Mouse (Mus musculus): Measurements from ENCODE around the gene Gpc5.

Gpc5 gene

DNA sequence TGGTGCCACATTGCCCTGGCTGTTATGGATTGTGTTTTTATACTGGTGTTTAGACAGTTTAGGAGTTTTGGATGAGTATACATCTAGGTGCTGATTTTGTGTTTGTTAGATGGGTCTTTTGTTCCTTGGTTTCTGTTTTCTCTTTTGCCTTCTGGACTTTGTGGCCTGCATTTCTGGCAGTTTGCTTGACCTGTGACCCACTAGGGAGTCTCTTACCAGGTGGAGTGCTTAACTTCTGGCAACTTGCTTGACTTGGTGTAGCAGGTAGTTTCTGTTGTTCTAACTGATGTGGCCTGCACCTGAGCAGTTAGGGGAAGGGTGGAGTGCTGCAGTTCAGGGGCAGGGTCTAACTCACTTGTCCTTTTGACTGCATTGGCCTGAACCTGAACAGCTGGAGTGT, 14.3 kb downstream of the Gpc5 start:
- DNase-seq (ENCODE audit: low spot score in 2 of 2): no peak

DNA sequence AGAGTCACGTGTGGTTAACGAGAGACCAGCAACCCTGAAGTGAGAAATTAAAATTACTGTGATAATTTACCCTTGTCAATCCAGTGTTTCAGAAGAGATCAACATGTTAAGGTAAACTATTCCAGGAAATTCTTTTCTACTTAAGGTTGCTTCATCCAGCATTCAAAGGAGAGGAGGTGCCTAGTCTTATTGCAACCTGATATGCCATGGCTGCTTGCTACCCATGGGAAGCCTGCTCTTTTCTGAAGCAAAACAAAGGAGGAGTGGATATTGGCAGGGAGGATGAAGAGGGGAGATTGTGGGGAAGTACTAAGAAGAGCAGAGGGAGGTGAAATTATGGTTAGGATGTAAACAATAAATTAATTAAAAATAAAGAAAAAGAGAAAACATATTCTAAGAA, 15.5 kb downstream of the Gpc5 start:
- no peak for DNase-seq (ENCODE audit: low spot score in 2 of 2)

DNA sequence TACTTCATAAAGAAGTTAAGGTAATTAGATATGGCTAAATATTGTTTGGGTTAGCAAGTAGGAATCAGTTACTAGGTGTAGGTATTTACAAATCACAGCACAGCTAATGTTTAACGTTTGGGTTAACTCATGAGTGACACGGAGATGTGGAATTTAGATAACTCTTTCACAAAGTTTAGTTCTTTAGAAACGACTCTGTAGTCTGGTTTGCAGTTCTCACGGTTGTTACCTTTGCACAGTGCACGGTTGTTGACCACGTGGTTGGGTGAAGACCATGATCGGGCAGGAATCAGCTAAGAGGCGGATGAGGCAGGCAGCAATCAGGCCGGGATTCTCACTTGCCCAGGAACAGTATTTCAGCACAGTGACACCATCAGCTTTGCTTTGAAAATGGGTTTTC, 26.6 kb downstream of the Gpc5 start:
- no peak for DNase-seq (ENCODE audit: low spot score in 2 of 2)

DNA sequence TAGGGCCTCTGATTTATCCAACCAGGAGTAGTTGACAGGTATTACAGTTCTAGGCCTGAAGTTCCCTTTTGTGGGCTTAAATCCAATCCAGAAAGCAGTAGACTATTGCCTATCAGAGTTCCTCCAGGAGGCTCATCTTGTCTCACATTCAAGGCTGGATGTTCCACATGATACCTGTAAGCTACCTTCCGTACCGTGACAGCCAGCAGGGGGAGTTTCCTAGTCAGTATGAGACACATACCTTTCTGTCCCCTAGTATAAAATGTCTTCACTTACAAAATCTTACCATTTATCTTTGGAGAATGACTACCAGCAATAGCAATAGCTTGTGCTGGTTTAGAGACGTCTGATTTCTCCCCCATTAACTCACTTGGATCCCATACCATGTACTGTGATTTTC, 56.8 kb downstream of the Gpc5 start:
- DNase-seq (ENCODE audit: low spot score in 2 of 2): no peak

DNA sequence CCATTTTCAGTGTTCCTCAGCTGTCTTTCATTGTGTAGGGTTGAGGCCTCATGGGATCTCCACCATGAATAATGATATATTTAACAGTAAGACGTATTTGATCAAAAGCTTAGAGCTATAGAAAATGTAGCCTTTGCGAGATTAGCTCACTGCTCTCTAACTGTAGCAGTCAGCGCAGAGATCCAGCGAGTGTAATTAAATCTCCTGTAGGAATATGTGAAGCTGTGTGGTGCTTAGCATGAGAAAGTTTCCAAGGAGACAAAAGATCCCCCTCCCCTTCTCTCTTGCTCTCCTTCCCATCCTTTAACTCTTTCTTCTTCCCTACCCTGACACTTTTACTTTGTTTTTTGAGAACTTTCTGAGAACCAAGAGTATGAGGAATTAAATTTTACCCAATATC, 64.6 kb downstream of the Gpc5 start:
- DNase-seq (ENCODE audit: low spot score in 2 of 2): no peak

DNA sequence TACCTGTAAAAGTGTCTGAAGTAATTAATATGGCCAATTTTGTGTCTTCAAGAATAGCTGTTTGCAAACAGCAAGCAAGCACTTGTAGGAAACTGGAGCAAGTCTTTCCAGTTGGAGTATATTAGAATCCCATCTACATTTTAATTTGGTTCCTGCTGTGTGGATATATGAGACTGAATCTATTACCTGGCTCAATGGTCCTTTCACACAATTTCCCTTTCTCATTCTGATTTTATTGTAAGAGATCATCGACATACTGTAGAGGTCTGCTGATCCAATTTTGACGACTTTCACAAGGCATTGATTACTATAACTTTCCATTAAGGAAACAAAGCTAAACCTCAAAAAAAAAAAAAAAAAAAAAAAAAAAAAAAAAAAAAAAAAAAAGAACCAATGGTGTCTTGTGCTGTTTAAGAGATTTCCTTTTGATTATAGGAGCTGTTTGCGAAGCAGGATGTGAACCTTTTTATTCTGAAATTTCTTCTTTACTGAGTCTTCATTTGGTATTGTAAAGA, 85.4 kb downstream of the Gpc5 start:
- no peak for DNase-seq (ENCODE audit: low spot score in 2 of 2)

DNA sequence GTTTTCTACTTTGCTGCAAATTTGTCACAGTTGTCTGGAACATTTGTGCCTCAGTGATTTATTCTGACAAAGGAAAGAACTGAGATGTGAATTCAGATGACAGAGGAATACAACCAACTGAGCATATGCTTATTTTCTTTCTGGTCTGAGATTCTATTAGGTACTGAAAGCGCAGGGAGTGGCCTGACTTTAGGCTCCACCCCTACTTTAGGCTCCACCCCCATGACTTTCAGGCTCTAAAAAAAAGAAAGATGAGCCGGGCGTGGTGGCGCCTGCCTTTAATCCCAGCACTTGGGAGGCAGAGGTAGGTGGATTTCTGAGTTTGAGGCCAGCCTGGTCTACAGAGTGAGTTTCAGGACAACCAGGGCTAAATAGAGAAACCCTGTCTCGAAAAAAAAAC, 87.9 kb downstream of the Gpc5 start:
- DNase-seq (ENCODE audit: low spot score in 2 of 2): no peak

DNA sequence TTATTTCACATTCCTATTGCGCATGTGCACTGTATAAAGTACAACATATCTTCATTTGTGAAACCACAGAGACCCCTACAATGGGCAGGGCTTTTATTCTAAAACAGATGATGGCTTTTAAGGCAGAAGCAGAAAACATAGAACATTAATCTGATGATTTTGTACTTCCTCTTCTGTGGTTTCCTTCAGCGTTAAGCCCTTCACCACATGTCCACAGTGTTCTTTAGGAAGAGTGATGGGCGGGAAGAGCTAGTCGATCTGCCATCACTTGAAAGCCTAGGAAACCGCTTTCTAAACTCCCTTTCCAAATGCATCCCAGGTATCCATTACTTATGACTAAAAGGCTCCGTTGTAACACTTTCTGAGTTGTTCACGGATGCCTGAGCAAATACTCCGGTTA, 96.2 kb downstream of the Gpc5 start:
- DNase-seq (ENCODE audit: low spot score in 2 of 2): no peak

DNA sequence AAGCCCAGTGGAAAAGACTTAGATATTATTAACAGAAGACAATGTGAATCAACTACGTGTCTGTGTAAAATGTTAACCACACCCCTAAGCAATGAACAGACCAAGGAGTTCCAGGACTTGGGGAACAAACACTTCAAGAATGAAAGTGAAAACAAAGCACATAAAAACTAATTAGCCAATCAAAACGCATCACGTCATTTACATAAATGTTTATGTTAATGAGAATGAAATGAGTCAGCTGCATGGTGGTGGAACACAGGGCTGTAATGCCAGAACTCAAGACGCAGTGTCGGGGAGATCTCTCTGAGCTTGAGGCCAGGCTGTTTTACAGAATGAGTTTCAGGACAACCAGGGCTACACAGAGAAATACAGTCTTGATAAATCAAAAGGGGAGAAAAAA, 136.1 kb downstream of the Gpc5 start:
- no peak for DNase-seq (ENCODE audit: low spot score in 2 of 2)

DNA sequence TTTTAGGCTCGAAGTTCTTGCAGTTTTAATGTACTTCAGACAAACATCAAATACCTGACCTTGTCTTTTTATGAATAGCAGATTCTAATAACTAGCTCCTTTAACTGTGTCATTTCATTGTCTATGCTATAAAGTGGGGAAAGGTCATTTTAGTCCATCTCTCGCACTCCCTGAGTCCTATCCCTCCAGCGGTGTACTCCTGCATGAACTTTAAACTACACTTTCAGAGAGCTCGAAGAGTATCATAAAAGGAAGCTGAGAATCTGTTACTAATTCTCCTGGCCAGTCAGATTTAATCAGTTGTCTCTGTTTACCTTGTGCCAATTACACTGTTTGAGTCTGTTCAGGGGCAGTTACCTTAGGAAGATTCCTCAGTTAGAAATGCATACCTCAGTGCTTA, 144.4 kb downstream of the Gpc5 start:
- no peak for DNase-seq (ENCODE audit: low spot score in 2 of 2)

DNA sequence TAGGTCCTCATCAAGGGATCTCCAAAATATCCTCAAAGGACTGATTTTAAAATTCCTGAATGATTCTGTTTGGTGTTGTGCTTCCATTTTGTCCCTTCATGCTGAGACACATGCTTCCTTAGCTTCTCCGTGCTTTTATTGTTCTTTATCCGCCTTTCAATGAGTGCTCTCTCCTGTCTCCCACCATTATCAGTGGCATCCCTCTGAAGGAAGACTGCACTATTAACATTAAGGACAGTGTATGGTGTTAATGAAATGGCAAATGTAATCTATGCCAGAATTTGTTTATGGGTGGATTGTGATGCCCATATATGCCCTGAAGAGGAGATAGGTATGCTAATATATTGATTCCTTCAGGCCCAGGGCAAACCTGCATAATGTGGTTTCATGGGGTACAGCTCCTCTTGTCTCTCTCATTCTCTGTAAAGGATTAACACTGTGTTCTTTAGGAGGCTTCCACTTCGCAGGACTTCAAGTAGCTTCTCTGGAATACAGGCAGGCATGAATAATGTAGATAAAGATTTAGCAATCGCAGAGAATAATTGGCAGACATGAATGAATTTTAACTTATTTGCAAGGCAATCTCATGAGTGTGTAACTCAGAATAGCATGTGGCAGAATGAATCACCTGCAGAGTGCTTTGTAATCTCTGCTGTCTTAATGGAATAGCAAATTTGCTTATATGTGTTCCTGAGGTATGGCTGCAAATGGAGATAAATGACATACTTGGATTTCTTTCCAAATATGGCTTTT, 148.8 kb downstream of the Gpc5 start:
- DNase-seq (ENCODE audit: low spot score in 2 of 2): no peak

DNA sequence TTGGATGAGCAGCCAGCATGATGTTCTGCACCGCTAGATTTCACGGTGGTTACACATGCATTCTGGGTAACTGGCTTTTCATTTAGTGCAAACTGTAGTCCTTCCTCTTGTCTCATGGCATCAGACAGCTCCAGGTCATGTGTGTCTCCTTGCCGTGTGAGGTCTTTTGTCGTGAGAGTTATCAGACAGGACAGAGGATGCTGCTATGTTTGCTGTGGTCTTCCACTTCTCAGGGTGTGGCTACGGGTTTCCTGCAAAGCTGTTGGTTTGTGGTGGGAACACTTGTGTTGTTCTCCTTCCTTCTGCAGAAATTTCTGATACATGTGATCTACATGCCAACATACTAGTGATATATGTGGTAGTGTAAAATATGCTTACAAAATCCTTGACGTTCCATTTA, 158.5 kb downstream of the Gpc5 start:
- DNase-seq (ENCODE audit: low spot score in 2 of 2): no peak

DNA sequence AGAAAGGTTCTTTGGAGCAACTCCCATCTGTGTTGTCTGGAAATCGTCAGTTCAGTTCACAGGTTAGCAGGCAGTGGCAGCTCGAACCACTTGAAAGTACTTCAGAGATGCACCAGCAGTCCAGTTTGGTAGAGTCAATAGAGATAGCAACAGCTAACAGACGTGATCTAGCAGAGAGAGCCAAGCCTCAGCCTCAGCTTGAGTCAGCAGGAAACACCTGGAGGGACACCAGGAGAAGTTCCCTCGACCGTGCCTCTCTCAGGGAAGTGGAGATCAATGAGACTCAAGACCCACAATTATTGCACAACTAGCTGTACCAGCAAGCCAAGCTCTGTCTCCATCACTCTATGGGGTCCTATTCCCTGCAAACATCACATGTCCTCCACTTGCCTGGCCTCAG, 159.8 kb downstream of the Gpc5 start:
- DNase-seq (ENCODE audit: low spot score in 2 of 2): no peak

DNA sequence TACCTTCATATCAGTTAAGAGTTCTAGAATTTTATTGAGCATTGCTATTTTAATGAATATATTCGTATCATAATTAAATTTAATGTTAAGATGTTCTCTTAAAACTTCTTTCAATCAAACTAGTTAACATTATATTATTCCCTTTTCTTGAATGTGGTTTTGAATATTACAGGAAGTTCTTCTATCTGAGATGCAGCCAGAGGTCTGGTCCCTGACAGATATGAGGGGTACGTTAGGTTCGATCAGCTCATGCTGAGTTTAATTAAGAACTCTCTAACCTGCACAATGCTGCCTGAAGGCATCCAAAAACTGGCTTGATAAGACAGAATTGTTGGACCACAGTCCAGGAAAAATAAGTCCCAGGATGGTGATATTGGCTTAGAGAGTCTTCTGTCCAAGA, 161.1 kb downstream of the Gpc5 start:
- DNase-seq (ENCODE audit: low spot score in 2 of 2): no peak

DNA sequence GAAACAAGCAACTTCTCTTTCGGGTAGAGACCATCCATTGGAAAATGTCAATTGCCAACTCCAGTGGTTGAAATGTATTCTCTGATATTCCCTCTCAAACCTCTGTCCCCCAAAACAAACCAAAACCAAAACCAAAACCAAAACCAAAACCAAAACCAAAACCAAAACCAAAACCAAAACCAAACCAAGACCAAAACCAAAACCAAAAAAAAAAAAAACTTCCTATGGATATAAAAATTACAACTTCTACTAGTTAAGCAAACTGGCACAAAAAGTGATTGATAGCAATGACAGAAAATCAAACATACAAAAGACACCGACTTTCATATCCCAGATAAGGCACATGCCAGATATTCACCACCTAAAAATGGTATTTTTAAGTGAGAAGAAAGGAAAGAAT, 161.7 kb downstream of the Gpc5 start:
- DNase-seq (ENCODE audit: low spot score in 2 of 2): no peak

DNA sequence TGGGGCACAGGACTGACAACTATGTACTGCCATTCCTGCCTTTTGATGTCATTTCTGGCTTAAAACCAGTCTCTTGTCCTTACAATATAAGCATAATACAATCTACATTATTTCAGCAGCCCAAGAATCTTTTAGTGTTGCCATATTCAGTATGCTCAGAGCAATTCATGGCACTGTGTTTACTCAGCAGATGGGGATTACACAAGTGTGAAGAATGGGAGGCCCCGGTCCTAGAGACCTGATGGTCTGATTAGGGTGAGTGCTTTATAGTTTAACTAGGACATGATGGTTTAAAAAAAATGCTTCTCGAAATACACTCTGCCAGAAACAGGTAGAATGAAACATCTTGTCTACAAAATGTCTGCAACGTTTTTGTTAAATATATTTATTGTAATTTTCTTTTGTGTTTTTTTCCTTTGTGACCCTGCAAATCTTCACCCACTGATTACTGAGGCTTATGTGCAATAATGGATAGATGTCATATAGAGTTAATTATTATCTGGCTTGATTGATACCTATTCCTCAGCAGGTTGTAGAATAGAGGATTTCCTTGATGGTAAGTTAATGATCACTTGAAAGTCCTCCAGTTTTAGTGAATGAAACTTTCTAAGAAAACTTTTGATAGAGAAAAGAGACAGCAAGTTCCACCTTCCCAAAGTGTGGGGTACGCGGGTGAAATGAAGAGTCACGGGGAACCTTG, 177.8 kb downstream of the Gpc5 start:
- DNase-seq (ENCODE audit: low spot score in 2 of 2): no peak

DNA sequence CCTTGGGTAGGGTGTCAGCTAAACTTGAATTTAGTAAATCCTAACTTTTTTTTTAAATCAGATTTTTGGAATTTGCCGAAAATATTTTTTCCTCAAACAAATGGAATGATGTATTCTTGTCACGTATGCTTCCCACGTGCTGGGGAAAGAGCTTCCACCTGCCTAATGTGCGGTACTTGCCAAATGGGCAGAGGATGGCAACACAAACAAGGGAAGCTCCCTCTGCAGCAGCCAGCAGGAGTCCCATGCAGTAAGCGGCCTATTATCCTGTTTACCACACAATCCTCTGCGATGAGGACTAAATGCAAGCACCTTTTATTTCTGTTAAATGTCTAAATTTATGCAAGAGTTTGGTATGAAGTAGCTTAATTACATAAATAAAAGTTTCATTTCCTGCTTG, 178.4 kb downstream of the Gpc5 start:
- no peak for DNase-seq (ENCODE audit: low spot score in 2 of 2)

DNA sequence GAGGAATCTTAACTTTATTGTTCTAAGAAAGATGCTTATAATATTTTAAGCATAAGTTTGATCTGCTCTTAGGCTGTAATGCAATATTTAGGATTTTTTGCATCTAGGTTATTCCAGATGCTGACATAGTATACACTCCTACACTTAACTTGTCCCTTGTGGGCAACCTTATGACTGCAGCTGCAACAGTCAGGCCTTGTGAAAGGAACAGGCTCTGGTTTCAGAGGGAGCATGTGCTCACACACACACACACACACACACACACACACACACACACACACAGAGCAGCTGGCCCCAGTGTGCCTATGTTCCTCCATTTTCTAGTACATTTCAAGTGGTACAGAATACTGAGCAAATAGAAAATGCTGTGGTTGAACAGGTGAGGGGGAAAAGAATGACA, 190.8 kb downstream of the Gpc5 start:
- no peak for DNase-seq (ENCODE audit: low spot score in 2 of 2)

DNA sequence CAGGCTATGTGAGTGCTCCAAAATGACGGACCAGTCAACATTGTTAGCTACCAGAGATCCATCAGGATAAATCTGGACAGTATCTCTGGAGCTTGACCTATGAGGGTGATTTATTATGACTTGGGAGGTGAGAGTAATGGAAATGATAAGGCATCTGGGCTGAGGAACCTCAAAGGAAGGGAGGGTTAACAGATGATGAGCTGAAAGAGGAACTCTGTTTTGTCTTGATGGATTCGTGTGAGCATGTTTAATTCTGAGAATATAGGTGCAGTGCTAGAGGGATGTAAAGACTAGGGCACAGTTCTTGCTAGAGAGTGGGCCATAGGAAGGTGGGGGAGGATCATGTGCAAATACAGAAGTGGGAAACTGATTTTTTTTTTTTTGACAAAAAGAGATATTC, 232.2 kb downstream of the Gpc5 start:
- DNase-seq (ENCODE audit: low spot score in 2 of 2): no peak

DNA sequence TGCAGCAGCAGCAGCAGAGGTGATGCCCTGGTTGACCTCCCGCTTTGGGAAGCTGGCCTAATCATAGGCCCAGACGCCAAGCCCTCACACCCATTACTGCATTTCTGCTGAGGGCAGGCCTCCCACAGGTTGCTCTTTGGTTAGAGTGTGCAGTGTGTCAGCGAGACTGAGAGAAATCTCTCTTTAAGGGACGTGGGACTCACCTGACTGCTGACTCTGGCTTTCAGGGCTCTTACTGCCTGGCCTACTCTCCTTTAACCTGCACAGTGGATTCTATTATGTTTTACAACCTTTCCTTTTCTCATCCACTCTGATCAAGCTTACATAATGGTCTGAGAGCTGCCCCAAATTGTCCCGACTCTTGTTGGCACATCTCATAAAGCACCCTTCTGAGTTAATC, 234.4 kb downstream of the Gpc5 start:
- DNase-seq (ENCODE audit: low spot score in 2 of 2): no peak

DNA sequence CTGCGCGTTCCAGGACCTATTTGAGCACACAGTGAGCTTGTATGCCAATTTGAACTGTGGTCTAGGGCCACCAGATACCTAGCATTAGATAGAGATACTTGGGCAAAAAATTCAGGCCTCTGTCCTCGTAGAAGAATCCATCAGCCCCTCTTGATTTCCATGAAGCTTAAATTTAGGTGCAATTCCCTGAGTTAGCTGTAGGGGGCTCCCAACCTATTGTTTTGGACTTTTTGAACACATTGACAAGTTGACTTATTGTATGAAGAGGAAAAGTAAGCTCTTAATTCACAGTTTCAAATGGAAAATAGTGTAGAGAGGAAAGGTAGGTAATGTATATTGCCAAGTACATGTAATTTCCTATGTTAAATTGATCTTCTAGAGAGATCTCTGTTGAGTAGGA, 247.1 kb downstream of the Gpc5 start:
- no peak for DNase-seq (ENCODE audit: low spot score in 2 of 2)

DNA sequence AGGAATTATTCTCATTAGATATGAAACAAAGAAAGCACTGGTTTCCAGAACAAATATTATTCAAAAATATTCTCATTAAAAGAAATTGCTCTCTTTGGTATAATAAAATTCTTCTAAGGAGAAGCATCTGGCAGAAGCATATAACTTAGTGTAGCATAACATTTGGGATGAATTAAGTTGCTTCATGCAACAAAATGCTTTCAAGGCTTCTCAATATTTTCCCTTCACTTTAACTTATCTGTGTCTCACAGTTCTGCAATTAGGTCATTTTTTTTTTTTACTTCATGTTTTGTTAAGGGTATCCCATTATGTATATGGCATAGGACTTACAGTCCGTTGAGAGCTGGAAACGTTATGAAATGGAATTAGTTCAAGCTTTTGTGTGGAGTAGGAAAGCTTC, 250.6 kb downstream of the Gpc5 start:
- DNase-seq (ENCODE audit: low spot score in 2 of 2): no peak

DNA sequence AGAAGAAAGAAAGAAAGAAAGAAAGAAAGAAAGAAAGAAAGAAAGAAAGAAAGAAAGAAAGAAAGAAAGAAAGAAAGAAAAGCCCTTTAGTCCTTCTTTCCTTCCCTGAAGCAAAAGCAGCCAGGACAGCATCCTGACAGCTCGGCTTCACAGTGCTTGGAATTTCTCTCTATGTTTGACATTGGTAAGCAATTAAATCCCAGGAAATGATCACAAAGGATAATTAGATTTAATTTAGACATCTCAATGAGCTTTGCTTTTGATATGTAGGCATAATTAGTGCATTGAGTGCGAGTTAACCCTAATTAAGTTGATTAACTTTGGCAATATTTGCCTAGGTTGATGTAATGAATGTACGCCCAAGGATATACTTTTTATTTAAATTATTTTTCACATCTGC, 257.4 kb downstream of the Gpc5 start:
- DNase-seq (ENCODE audit: low spot score in 2 of 2): no peak
